Mouse (Mus musculus) forebrain, embryonic 13.5 days (tissue): ENCODE data around the gene 1700006A11Rik. TPM values are rescaled to one million over a fixed set of nuclear protein-coding genes. Genes with fewer than 3 reads are reported as not detected.
"Not testable (repeated sequence)": the region's sequence is repeated elsewhere in the genome, so short reads cannot be mapped to it uniquely, and the experiment has no call there.

Source experiments
- ATAC-seq: fragments of 200-750 bp; cut with Nextera tagmentation; 2 replicates; pipeline ENCODE4 v1.8.0; 2017
- H3K27ac ChIP-seq: fragments of 300-500 bp; sonication (generic); 2 replicates; pipeline ENCODE4 v1.5.1; 2015; ENCODE audit warnings: inconsistent platforms, mild to moderate bottlenecking, moderate library complexity
- H3K27me3 ChIP-seq: fragments of 300-500 bp; sonication (generic); 2 replicates; pipeline ENCODE4 v1.6.1; 2015; ENCODE audit warnings: mild to moderate bottlenecking, inconsistent platforms
- H3K36me3 ChIP-seq: fragments of 300-500 bp; sonication (generic); 2 replicates; pipeline ENCODE4 v1.6.1; 2015; ENCODE audit warnings: mild to moderate bottlenecking, inconsistent platforms; ENCODE audit not compliant: poor library complexity, severe bottlenecking
- H3K4me1 ChIP-seq: fragments of 300-500 bp; sonication (generic); 2 replicates; pipeline ENCODE4 v1.6.1; 2015; ENCODE audit warnings: inconsistent platforms
- H3K4me2 ChIP-seq: fragments of 300-500 bp; sonication (generic); 2 replicates; pipeline ENCODE4 v1.6.1; 2015; ENCODE audit warnings: inconsistent platforms, mild to moderate bottlenecking, moderate library complexity
- H3K4me3 ChIP-seq: fragments of 300-500 bp; sonication (generic); 2 replicates; pipeline ENCODE4 v1.5.1; 2015; ENCODE audit warnings: mild to moderate bottlenecking, inconsistent platforms
- H3K9ac ChIP-seq: fragments of 300-500 bp; sonication (generic); 2 replicates; pipeline ENCODE4 v1.6.1; 2015; ENCODE audit warnings: mild to moderate bottlenecking, inconsistent platforms
- H3K9me3 ChIP-seq: fragments of 300-500 bp; sonication (generic); replicated peaks from 2 replicates; pipeline ENCODE4 v1.6.1; 2016; ENCODE audit warnings: inconsistent platforms
- WGBS: fragments of 180-500 bp; shearing (Covaris S2); methylation state at CpG from one replicate; pipeline ENCODE4 v1.1.7; 2015; 5-methylcytosine and 5-hydroxymethylcytosine counted together
- polyA plus RNA-seq: library from polyadenylated mRNA; unstranded; fragments of >200 nt; fragmentation: Nextera tagmentation; extraction: Ambion mirVana; gene quantifications from 2 replicates; pipeline ENCODE4 v1.2.1, GENCODE M21; 2015

1700006A11Rik gene
- polyA plus RNA-seq: not detected in 2 replicates

DNA sequence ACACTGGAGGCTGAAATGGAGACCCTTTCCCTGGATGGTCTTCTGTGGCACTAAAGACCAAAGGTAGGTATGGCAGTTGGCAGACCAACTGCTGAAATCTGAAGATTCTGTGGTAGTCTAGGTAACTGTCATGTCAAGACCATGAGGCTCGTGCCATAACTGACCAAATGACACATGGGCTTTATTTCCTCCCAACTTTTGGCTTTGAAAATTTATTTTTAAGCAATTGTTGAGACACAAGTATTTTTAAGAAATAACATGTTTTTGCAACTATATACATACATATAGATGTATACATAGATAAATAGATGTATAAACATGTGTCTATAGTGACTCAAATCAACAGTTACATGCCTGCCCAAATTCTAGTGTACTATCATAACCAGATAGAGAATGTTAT lies at the start of gene 1700006A11Rik:
1700006A11Rik (minus strand) TSS at position 101 of the 400 bp plus-strand sequence.
- no peaks in the 10 kb centered on the region for H3K9me3 ChIP-seq
- H3K4me3 ChIP-seq: no peak within 1 kb of the TSS
- H3K36me3 ChIP-seq: no peaks in the 10 kb centered on the region
- no peak within 1 kb of the TSS for H3K27ac ChIP-seq
- no peak for ATAC-seq
- H3K4me2 ChIP-seq: no peak within 1 kb of the TSS
- H3K27me3 ChIP-seq: no peaks in the 10 kb centered on the region
- H3K4me1 ChIP-seq: no peaks in the 10 kb centered on the region
- 89% methylated on average over 1 of the region's 1 CpGs for WGBS
- no peak within 1 kb of the TSS for H3K9ac ChIP-seq

DNA sequence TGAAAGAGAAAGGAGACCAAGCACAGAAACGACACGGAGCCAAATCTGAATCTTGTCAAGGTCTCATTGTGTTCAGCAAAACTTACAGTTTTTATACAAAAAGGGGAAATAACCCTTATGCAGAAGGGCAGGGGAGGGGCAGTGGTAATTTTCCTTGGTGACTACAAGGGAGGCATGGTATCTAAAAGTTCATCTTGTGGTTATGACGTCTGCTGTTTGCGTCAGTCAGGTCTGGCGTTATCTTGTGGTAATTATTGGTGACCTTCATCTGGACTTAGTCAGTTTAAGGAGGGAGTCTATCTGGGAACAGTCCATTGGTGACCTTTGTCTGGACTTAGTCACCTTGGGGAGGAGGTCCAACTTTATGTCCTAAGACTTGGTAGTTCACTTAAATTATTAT lies 48.5 kb upstream of the 1700006A11Rik start:
- not testable (repeated sequence) for H3K36me3 ChIP-seq, H3K9me3 ChIP-seq, H3K4me1 ChIP-seq, H3K4me3 ChIP-seq, ATAC-seq, H3K4me2 ChIP-seq, H3K9ac ChIP-seq, H3K27me3 ChIP-seq, H3K27ac ChIP-seq
- WGBS: 95% methylated on average over 5 of the region's 5 CpGs

DNA sequence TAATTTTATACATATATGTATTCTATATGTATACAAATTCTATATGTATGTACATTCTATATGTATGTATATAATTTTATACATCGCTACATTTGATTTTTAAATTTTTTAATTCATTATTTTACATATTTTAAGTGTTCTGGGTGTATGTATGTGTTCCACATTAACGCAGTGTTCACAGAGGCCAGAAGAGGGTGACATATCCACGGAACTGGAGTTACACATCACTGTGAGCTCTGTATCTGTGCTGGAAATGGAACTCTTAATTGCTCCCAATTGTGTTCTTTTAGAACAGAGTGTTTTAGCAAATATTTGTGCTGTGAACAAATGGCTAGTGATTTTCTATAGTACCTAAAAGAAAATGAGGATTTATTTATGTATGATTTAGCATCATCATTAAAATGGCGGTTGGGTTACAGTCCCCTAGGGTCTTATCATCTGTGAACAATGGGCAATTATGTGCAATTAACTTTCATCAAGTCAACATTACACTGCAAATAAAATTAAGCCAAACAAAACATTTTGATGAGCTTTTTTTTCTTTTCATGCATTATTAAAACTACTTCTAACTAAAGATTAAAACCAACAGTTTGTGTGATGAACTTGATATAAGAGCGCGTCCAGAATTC lies 40.4 kb upstream of the 1700006A11Rik start:
- Histone ChIP-seq H3K4me3 (no peak overlapping the region), H3K4me1 (no peaks in the 10 kb centered on the region), H3K27me3 (no peaks in the 10 kb centered on the region), H3K27ac (no peak overlapping the region), H3K4me2 (no peak overlapping the region), H3K36me3 (no peaks in the 10 kb centered on the region), H3K9ac (no peak overlapping the region), H3K9me3 (no peaks in the 10 kb centered on the region)
- 0 out of 2 replicates have a peak, but pooled peaks have one; percentile 76 for ATAC-seq
- 77% methylated on average over 6 of the region's 6 CpGs for WGBS

DNA sequence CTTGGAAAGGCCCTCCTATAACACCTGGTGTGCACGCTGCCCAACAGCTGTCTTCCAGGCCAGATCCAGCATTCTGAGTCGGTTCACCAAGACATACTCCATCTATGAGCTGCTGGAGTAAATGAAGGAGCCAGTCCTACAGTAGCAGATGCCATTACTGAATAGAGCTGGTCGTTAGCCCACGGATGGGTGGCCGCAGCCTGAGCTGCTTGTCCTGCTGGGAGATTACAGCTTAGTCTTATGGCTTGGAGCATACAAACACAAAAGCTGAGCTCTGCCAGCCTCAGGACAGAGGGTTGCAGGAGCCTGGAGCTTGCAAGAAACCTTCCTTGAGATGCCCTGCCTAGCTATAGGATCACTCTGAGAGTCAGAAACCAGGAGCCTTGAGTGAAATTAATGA lies 33.6 kb downstream of the 1700006A11Rik start:
- no peak for ATAC-seq
- 41% methylated on average over 5 of the region's 5 CpGs for WGBS
- no peak overlapping the region for H3K4me3 ChIP-seq

DNA sequence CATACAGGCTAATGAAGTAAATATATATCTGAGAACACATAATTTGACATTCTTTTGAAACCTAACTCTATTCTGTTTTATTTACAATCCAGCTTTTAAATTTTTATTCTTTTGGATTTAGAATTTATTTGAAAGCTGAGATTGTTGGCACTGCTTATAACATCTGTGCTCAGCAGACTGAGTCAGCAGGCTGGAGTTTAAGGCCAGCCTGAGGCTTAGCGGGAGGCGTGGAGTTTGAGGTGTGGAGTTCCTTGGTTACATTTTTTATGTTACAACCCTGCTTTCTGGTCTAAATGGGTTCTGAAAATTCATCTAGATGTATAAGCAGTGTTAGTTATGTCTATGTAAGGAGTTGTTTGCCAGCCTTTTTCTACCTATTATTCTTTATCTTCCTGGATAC lies 35.7 kb downstream of the 1700006A11Rik start:
- H3K27me3 ChIP-seq: no peaks in the 10 kb centered on the region
- no peak for ATAC-seq
- WGBS: 89% methylated on average over 2 of the region's 2 CpGs
- H3K9me3 ChIP-seq: no peaks in the 10 kb centered on the region
- H3K4me2 ChIP-seq: no peak overlapping the region
- no peak overlapping the region for H3K4me3 ChIP-seq
- H3K27ac ChIP-seq: no peak overlapping the region
- H3K9ac ChIP-seq: no peak overlapping the region
- H3K36me3 ChIP-seq: no peaks in the 10 kb centered on the region
- H3K4me1 ChIP-seq: no peaks in the 10 kb centered on the region

More for the DNA sequence above, 33.6 kb downstream of the 1700006A11Rik start:
- H3K4me1 ChIP-seq: no peaks in the 10 kb centered on the region
- H3K27me3 ChIP-seq: no peaks in the 10 kb centered on the region
- no peaks in the 10 kb centered on the region for H3K36me3 ChIP-seq
- no peak overlapping the region for H3K4me2 ChIP-seq
- no peak overlapping the region for H3K9ac ChIP-seq
- no peaks in the 10 kb centered on the region for H3K9me3 ChIP-seq
- no peak overlapping the region for H3K27ac ChIP-seq

DNA sequence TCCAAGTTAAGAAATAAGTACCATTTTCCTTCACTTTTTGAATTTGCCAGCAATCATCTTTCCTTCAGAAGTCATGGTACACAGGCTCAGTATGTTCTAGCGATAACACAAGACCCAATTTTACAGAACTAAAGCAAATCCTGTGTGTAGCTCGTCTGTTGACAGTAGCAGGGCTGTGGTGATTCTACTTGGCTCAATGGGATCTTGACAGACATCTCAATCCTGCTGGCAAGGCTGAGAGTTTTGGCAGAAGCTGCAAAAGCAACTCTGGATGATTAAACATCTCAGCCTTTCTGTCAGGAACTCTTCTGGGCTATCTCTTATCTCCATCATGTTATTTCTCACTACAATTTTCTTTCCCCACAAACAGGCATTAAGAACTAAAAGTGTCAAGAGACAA lies 36.2 kb downstream of the 1700006A11Rik start:
- Histone ChIP-seq H3K9ac (no peak overlapping the region), H3K27me3 (no peaks in the 10 kb centered on the region), H3K36me3 (no peaks in the 10 kb centered on the region), H3K4me1 (no peaks in the 10 kb centered on the region), H3K4me3 (no peak overlapping the region), H3K4me2 (no peak overlapping the region), H3K27ac (no peak overlapping the region), H3K9me3 (no peaks in the 10 kb centered on the region)
- WGBS: 66% methylated on average over 2 of the region's 2 CpGs
- no peak for ATAC-seq

DNA sequence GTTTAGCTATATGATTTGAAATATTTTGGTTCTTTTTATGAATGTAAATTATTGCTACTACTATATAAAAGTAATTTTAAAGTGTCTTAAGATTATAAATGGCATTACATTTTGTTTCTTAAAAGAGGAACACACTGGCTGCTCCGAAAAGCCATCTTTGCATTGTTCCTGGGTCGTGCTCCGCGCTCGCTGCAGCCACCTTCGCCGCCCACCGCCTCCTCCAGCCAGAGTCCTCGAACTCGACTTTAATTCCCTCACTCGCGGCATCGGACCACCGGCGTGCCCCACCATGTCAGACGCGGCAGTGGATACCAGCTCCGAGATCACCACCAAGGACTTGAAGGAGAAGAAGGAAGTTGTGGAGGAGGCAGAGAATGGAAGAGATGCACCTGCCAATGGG lies 40.5 kb downstream of the 1700006A11Rik start:
- 89% methylated on average over 18 of the region's 18 CpGs for WGBS
- not testable (repeated sequence) for H3K9me3 ChIP-seq, H3K4me2 ChIP-seq

DNA sequence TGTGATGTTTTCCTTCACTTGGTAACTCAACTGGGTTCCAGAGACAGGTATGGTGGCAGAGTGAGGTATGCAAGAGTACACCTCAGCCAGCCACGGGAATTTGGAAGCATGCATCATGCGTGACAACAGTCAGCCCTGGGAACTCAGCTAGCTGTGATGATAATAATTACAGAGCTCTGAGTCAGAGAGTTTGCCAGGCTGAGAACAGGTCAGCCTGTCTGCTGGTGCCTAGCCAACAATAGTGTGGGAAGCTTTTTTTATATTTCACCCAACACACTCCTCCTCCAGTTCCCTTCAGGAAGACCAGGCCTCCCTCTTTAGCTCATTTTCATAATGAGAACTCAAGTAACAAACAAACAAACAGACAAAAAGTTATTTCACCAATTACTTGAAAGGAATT lies 53.8 kb downstream of the 1700006A11Rik start:
- no peak overlapping the region for H3K4me2 ChIP-seq
- 84% methylated on average over 2 of the region's 2 CpGs for WGBS
- no peak overlapping the region for H3K27ac ChIP-seq
- no peaks in the 10 kb centered on the region for H3K36me3 ChIP-seq
- H3K9ac ChIP-seq: no peak overlapping the region
- H3K27me3 ChIP-seq: no peaks in the 10 kb centered on the region
- no peak for ATAC-seq
- no peaks in the 10 kb centered on the region for H3K4me1 ChIP-seq
- H3K4me3 ChIP-seq: no peak overlapping the region
- H3K9me3 ChIP-seq: no peaks in the 10 kb centered on the region

More for the DNA sequence above, 40.5 kb downstream of the 1700006A11Rik start:
- not testable (repeated sequence) for ATAC-seq, H3K27ac ChIP-seq, H3K4me3 ChIP-seq, H3K4me1 ChIP-seq, H3K27me3 ChIP-seq, H3K36me3 ChIP-seq, H3K9ac ChIP-seq

DNA sequence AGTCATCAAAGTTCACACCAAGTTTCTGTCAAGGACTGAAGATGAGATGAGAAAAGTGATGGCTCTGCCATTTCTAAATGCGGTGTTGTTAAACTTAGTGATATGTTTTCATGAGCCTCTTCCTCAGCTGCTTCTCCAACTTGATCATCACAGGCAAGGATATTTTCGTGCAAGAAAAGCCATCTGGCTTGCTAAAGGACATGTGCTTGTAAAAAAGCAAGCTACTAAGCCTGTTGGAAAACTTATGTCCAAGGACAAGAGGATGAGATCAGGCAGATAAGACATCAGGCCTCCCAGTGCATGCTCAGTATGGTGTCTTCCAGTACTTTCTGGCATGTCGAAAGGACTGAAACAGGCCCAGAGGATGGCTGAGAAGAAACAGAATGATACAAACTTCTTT lies 68.3 kb downstream of the 1700006A11Rik start:
- H3K27ac ChIP-seq: no peak overlapping the region
- H3K27me3 ChIP-seq: no peaks in the 10 kb centered on the region
- WGBS: 91% methylated on average over 3 of the region's 3 CpGs
- no peak for ATAC-seq
- H3K9ac ChIP-seq: no peak overlapping the region
- no peaks in the 10 kb centered on the region for H3K36me3 ChIP-seq
- no peaks in the 10 kb centered on the region for H3K4me1 ChIP-seq
- H3K9me3 ChIP-seq: no peaks in the 10 kb centered on the region
- no peak overlapping the region for H3K4me3 ChIP-seq
- no peak overlapping the region for H3K4me2 ChIP-seq

Other genes starting within 250 kb of the 1700006A11Rik start
- gene Tram1l1, start 105.2 kb downstream of the 1700006A11Rik start, polyA plus RNA-seq: 31.5 and 32.0 TPM in 2 replicates
- not detected in 2 replicates for gene 1700003H04Rik, start 155.1 kb upstream of the 1700006A11Rik start, polyA plus RNA-seq